Mouse (Mus musculus): Measurements from ENCODE around the gene Tle4.

DNA sequence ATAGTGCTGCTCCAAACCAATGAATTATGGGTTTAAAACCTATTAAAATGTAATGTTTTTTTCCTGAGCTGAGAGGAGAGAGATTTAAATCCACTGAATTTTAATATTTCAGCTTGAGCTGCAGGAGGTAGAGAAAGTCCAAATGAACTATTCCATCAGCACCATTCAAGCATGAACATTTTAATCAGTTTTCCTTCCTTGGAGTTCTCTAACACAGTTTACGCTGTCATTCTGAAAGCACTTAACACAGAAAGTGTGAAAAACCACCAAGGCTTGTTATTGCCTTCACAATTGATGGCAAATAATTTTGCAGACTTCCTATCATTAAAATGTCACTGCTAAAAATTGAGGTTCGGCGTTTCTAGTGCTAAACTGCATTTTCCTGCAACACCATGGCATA is 57.2 kb downstream of the Tle4 start:
- no peak for TF ChIP-seq CTCF (IDR thresholded peaks at IDR 0.05; ENCODE audit: insufficient read depth, low read length)
- TF ChIP-seq POLR2A (IDR thresholded peaks at IDR 0.05; ENCODE audit: borderline replicate concordance, extremely low read depth, low read depth, low read length), result no peak

Measured in lung, adult 2 months (tissue).